Mouse (Mus musculus): ENCODE data around the gene Mosmo.

The Mosmo gene

DNA sequence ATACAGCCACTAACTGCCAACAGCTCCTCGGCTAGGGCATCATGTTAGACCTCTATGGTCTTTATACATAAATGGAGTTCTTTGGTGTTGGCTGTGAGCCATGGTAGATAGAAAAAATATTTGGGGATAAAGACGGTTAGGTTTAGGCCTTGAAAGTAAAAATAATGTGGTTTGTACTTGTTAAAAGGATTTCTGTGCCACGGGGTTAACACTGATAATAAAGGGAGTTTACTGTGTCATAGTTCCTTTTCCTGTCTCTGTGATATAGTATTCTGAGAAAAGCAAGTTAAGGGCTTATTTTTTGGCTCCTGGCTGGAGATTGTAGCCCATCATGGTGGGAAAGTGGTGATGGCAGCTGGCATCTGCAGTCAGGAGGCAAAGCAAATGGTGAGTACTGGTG is 26.5 kb downstream of the Mosmo start:
- no peak for DNase-seq (ENCODE audit: low read depth, low spot score)

DNA sequence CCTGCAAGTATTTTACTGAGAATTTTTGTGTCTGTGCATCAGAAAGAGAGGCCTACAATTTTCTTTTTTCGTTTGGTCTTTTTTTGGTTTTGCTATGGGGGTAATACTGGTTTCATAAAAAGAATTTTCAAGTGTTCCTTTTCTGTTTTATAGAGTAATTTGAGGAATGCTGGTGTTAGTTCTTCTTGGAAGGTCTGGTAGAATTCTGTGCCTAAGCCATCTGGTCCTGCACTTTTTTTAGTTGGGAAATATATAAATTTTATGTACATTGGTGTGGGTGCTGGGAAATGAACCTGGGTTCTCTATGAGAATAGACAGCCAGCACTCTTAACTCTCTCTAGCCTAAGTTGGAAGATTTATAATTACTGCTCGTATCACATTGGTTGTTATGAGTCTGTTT is 34.7 kb downstream of the Mosmo start:
- DNase-seq (ENCODE audit: low read depth, low spot score) = no peak

DNA sequence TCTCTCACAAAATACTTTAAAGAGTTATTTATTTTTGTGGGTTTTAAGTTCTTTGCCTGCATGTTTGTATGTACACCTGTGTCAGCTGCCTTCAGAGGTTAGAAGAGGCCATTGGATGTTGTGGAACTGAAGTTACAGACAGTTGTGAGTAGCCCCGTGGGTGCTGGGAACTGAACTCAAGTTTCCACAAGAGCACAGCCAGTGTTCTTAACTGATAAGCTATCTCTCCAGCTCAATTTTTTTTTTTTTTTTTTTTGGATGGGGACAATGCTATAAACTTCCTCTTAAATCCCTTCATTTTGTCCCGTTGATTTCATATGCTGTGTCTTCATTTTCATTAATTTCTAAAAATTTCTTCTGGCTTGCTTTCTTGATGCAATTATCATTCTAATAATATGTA is 35.8 kb downstream of the Mosmo start:
- DNase-seq (ENCODE audit: low read depth, low spot score) = no peak

DNA sequence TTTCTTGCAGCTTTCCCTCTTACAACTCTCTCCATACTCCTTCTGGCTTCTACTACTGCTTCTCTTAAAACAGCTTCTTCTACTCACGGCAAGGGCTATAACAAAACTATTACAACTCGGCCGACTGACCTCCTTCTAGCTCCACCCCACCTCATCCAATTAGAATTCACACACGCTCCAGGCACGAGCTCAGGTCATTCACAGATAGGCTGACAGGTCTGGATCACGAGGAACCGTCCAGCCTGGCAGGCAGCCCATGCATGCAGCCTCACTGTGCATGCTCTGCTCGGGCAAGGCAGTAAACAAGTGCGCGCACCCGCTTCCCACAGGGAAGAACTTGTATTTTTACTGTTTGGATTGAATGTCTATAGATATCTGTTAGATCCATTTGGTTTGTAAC is 36.5 kb downstream of the Mosmo start:
- peak; percentile 92 for DNase-seq (ENCODE audit: low read depth, low spot score)

DNA sequence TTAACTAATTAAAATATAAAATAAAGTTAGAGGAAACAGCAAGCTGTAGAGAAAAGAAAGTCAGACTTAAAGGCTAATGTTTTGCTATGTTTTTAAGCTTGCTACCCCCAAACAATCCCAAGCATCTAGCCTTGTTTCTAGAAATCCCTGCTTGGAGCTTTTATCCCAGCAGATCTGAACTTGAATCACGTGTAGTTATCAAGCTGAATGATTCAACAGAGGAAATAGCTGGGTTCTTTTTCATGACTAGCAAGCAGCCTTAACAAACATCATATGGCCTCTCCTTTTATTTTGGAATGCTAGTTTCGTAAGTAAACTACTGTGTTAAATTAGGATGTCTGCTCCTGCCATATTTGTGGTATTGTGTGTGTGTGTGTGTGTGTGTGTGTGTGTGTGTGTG is 39.8 kb downstream of the Mosmo start:
- no peak for DNase-seq (ENCODE audit: low read depth, low spot score)

DNA sequence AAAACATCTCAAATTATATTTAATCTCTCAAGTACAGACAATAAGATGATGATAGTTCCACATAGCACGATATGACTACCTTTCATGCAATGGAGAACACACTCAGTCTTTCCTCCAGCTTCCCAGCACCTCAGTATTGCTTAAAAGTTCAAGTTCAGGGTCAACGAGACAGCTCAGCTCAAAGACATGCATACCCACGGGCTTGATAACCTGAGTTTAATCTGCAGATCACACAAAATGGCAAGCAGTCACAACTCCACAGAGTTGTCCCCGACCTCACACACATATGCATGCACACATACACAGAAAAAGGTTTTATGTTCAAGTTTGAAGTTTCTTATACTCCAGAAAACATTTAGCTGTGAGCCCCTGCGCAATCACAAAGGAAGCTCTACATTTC is 43.6 kb downstream of the Mosmo start:
- no peak for DNase-seq (ENCODE audit: low read depth, low spot score)

DNA sequence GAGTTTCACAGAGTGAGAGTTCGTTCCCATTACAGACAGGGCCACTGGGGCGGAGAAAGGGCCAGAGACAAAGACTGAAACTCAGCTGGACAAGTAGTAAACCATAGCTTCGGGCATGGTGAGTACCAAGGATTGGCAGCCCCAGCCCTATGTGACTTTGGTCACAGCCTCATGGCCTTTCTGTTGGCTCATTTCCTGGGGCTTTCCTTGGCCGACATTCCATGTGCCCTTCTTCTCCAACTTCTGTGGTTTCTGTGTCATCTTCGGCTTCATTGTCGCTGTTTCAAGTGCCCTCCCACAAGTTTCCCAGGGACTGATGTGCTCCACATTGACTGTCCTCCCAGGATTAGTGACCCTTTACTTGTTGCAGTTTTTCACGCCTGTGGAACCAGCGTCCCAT is 44.0 kb downstream of the Mosmo start:
- DNase-seq (ENCODE audit: low read depth, low spot score) = no peak

DNA sequence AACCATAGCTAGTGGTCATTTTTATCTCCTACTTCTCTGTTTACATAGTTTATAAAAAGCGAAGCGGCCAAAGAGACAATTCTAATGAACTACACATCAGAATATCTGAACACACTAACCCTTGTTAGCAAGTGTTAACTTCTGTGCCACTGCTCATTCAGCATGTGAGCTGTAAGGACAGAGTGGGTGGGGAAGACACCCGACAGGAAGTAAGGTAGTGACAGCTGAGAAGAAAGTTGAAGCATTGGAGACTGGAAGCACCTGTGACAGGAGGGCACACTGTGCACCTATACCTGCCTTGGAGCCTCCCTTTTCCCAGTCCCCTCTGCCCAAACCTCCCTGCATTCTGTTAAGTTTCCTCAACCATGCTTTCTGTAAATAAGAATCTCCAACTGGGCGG is 44.6 kb downstream of the Mosmo start:
- DNase-seq (ENCODE audit: low read depth, low spot score) = peak; percentile 6

DNA sequence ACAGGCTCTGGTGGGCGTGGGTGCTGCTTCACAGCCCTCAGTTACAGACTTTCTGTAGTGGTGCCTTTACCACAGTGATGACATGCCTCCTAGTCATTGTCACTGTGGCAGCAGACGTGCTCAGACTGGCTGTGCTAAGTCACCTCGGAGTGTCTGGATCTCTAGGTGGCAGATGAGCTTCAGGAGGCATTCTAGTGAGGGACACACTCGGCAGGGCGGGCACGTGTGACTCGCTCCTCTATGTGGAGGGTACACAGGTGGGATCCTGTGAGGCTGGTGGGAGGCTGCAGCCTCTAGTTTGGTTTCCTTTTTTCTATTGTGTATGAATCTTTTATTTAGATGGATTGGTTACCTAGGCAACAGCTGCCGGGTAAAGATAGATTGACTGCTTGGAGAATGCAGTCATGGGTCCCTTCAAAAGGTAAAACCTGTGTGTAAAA is 45.4 kb downstream of the Mosmo start:
- DNase-seq (ENCODE audit: low read depth, low spot score) = no peak

DNA sequence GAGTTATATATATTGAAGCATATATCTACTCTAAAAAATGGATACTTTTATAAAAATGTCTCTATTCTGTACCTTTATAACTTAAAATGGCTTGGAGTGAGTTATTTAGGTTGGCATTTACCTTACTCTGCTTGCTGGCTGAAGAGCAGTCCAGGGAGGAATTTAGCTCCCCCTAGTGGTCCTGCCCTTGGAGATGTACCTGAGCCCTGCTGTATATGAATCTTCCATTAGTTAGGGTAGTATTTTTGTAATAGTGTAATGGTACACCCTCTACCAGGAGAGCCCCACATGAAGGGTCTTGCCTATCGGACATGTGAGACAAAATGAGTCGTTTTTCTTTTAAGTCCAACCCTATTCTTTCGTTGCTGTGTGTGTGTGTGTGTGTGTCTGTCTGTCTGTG is 50.2 kb downstream of the Mosmo start:
- DNase-seq (ENCODE audit: low read depth, low spot score) = peak; percentile 70

DNA sequence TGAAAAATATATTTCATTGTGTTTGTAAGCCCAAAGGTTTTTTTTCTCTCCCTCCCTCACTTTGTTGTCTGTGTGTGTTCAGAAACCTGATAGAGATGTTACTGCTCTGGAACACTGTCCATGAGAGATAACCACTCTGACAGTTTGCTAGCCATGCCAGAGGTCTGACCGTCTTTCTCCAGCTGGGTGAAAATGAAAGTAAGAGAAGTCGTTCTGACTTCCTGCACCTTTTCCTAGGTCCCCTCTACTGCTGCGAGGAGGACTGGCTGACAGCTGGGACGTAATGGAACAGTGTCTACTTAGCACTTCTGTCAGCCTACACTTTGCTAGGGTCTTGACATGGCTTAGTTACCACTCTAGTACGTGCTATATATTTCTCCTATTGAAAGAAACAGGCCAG is 52.2 kb downstream of the Mosmo start:
- DNase-seq (ENCODE audit: low read depth, low spot score) = no peak

DNA sequence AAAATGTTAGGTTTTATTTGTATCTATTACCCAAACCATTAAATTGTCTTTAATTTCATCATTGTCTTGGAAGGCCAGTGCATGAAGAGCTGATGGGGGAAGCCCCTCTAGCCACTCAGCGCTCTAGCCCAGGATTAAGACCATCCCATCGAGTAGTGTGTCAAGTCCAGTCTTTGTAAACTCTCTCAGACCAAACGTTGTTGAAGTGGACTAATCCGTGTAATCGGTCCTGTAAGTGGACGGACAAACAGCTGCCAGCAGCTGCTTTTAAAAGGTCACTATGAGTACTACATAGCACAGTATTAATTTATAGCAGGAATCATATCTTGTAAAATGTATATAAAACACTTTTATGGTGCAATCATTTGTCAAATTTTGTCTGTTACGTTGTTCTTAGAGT is 55.5 kb downstream of the Mosmo start:
- DNase-seq (ENCODE audit: low read depth, low spot score) = no peak

DNA sequence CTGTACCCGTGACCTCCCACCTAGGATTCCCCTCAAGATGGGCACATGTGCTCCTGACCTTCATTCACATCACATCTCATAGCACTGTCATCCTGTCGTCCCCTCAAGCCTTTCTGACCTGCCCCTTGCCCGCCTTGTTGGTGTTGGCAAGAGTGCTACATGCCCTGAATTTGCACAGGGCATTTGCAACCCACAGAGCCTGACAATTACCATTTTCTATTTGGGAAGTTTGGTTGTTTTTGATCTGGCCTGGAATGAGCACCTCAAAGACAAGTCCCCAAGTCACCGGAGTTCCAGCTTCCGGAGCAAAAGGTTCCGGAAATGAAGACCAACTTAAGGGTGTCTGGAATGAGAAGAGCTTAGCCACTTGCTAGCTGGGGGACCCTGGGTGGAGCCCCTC is 61.6 kb downstream of the Mosmo start, which contains the start of gene Vwa3a:
Gene Vwa3a, plus strand, starts transcription at position 301 of the 400 bp plus-strand sequence.
- DNase-seq (ENCODE audit: low read depth, low spot score) = no peak

DNA sequence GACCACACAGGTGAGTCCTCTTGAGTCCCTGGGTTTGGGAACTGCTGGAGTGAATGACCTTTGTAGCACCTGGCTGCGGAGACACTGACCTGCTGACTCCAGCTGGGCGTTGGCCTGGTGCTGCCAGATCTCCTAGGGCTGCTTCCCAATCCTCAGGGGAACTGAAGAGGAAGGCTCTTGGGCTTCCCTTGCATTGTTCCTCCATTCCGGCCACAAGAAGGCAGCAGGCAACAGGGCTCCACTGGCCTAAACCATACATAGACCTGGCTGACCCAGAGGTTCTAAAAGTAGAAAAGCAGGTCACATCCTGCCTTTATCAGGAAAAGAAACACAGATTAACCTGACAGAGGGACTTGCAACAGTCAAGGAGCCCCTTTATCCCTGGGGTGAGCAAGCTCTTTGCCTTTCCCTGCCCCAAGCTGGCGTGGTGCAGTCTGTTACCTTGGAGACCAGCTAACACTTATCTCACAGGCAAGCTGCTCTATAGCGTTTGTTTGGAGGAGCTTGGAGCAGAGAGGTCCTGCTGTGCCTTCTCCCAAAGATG is 62.2 kb downstream of the Mosmo start:
- peak; percentile 75 for DNase-seq (ENCODE audit: low read depth, low spot score)

DNA sequence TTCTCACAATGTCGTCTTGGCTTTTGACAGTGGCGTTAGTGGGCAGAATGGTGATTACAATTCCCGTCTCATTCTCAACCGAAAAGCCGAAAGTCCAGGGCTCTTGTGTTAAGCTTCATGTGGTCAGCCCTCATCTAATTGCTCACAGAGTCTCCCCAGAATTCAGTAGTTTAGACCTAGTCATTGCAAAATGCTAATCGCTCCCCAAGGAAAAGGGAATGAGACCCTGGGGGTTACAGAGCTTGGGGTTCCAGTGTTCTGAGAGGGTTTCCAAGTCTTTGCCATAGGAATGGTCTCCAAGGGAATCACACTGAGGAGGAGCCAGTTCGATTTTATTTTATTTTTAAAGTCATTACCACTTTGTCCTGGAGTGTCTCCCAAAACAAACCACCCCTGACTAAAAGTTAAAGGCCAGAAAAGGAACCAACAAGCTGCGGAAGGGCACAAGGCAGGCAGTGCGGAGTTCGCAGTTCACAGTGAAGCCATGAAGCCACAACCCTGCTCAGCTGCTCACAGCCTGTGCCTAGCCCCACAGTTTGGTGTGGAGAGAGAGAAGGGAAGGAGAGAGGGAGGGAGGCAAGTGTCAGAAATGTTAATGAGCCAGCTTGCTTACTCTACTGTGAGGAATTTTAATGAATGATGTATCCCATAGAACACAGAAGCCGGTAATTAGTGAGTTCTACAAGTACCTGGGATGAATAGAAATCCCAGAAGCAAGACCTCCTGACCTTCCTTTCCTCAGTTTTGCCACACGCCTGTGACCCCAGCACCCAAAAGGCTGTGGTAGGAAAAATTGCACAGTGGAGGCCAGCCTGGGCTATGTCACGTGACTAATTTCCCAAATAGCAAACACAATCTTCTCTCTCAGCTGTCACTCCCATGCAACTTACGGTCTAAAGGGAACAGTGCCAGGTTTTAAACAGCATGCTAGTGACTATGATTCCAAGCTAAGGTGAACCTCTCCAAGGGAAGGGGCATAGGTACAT is 66.2 kb downstream of the Mosmo start:
- DNase-seq (ENCODE audit: low read depth, low spot score) = no peak

DNA sequence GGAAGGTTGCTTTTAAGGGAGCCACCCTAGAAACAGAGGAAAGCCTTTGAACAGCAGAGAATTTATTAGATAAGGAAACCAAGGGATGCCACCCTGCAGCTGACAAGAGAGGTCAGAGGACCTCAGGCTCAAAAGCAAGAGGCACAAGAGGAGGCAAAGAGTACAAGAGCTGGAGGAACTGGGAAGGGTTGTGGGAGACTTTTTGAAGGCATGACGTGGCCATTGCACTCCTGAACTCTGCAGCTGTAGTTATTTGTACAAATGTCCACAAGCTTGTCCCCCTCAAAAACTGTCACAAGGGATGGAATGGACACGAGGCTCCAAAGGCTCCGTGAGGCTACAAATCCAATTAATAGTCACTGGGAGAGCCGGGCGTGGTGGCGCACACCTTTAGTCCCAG is 67.2 kb downstream of the Mosmo start:
- no peak for DNase-seq (ENCODE audit: low read depth, low spot score)

DNA sequence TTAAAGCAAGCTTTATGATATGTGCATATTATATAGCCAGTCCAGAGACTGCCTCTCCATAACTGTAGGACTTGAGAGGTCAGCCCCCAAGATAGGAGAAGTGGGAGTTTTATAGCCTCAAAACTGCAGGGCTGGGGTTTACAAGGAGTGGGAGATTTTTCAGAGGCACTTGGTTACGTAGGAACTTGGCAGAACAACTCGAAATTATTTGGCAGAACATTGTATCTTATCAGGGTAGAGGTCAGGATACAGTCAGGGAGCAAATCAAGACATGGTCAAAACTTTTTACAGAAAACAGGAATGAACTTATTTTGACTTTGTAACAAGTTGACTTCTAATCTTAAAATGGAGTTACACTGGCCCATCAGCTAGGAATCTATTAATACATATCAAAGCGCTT is 68.6 kb downstream of the Mosmo start:
- no peak for DNase-seq (ENCODE audit: low read depth, low spot score)

DNA sequence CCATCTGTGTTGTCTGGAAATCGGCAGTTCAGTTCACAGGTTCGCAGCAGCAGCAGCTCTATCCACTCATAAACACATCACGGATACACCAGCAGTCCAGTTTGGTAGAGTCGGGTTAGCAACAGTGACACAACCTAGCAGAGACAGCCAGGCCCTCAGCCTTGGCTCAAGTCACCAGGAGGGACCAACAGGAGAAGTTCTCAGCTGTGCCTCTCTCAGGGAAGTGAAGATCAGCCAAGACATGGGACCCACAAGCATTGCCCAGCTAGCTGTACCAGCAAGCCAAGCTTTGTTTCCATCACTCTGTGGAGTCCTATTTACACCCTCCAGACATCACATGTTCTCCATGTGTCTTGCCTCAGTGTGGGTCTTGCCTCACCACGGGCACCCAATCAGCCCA is 69.4 kb downstream of the Mosmo start:
- no peak for DNase-seq (ENCODE audit: low read depth, low spot score)

DNA sequence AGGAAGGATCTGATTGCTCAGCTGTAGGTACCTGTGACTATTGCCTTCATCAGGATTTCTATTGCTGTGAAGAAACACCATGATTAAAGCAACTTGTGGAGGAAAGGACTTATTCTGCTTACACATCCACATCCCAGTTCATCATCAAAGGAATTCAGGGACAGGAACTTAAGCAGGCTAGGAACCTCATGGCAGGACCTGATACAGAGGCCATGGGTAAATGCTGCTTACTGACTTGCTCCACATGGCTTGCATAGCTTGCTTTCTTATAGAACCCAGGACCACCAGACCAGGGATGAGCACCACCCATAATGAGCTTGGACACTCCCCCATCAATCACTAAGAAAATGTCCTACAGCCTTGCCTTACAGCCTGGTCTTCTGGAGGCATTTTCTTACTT is 71.1 kb downstream of the Mosmo start:
- DNase-seq (ENCODE audit: low read depth, low spot score) = no peak

DNA sequence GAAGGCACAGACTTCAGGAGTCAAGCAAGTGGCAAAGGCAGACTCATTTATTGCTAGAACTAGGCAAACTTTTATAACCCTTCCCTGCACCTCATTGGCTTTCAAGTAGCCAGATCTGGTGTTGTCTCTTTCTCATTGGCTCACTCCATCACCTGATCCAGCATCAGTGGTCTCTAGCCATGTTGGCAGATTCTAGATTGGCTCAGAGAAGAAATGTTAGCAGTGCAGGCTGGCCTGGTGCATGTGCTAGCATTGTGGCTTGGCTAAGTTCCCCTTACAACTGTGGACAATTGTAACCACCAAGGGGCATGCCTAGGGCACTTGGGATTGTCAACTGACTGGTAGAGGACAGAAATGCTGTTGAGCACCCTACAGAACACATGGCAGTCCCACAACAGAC is 73.9 kb downstream of the Mosmo start:
- DNase-seq (ENCODE audit: low read depth, low spot score) = no peak

DNA sequence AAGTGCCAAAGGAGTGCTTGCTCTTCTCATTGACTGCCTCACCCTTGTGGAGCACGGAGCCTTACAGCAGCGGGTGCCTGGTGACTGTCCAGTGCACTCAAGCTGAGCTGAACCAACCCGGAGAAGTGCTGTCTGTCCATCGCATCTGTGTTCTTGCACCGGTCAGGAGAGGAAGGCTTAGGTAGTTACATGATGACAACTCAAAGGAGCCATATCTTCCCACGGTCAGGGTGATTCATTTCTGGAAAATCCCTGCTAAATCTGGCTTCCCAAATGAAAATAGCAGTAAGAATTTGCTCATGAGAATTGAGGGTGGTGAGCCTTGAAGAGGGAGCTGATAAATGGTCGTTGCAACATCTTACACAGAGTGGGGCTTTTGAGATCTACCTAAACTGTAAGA is 74.5 kb downstream of the Mosmo start:
- DNase-seq (ENCODE audit: low read depth, low spot score) = no peak

DNA sequence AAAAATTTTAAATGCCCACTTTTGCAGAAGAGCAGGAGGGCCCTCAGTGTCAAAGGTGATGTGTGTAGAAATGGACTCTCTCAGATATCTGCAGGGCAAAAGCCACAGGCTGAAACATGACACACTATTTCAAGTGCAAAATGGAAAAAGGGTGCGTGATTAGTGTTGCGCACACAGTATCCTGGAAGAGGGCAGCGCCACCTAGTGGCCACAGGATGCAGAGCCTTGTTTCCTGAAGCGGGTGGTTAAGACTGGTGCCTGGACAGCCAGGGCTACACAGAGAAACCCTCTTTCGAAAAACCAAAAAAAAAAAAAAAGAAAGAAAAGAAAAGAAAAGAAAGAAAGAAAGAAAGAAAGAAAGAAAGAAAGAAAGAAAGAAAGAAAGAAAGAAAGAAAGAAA is 77.3 kb downstream of the Mosmo start:
- DNase-seq (ENCODE audit: low read depth, low spot score) = peak; percentile 90

DNA sequence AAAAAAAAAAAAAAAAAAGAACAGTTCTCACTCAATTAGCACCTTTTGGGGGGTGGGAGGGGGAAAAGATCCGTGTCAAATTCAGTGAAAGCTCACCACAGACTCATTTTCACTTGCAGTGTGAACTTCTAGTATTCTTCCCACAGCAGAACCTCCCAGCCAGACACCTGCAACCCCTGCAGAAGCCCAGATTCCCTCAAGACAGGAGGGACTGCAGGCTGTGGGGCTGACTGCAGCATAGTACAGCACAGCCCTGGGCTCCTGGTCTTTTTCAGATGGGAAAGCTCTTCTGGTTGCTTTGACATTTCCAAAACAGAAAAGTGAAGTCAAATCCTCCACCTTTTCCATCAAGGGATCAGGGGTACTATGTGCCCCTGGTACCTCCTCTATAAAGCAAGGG is 90.0 kb downstream of the Mosmo start:
- no peak for DNase-seq (ENCODE audit: low read depth, low spot score)

Measured in ZHBTc4 (cell line).